Mouse (Mus musculus) heart, postnatal 4 days (tissue): Measurements from ENCODE around the gene Ccng2. TPM values are rescaled to one million over a fixed set of nuclear protein-coding genes. Genes with fewer than 3 reads are reported as not detected.
A peak's percentile ranks its signal among the peaks of the same experiment; 100 is the strongest.

Experiments used
- DNase-seq: peaks from one replicate; pipeline ENCODE4 v3.0.0; 2021
- total RNA-seq, 2 experiments: library from RNA; stranded (reverse); gene quantifications; 2 replicates each; pipeline ENCODE4 v1.2.3; 2021

The Ccng2 gene
- total RNA-seq, 2 experiments from 2014 or later: 16.8 to 18.9 TPM

- no peak for DNase-seq
Observed at GRCm38 (mm10) chr5:93263396-93264075, 3.5 kb upstream of the Ccng2 start.

GRCm38 (mm10) chr5:93264136-93264700 is 2.8 kb upstream of the Ccng2 start:
- DNase-seq: no peak

GRCm38 (mm10) chr5:93265164-93265800 is 1.8 kb upstream of the Ccng2 start:
- DNase-seq: no peak

- no peak for DNase-seq
Observed at GRCm38 (mm10) chr5:93265801-93266580, 1.1 kb upstream of the Ccng2 start.

GRCm38 (mm10) chr5:93267851-93268606 is 972 bp downstream of the Ccng2 start:
- DNase-seq: peak; percentile 83

GRCm38 (mm10) chr5:93270095-93270494 is 3.0 kb downstream of the Ccng2 start:
- no peak for DNase-seq

GRCm38 (mm10) chr5:93270721-93271120 is 3.7 kb downstream of the Ccng2 start:
- no peak for DNase-seq

- peak; percentile 58 for DNase-seq
Observed at GRCm38 (mm10) chr5:93282446-93283107, 15.5 kb downstream of the Ccng2 start.

GRCm38 (mm10) chr5:93283109-93283508 is 16.1 kb downstream of the Ccng2 start:
- DNase-seq: peak; percentile 46

GRCm38 (mm10) chr5:93288553-93288952 is 21.5 kb downstream of the Ccng2 start:
- no peak for DNase-seq

- DNase-seq: no peak
Observed at GRCm38 (mm10) chr5:93290282-93290681, 23.2 kb downstream of the Ccng2 start.

- no peak for DNase-seq
Observed at GRCm38 (mm10) chr5:93296341-93296746, 29.3 kb downstream of the Ccng2 start.

GRCm38 (mm10) chr5:93296754-93297153 is 29.7 kb downstream of the Ccng2 start:
- no peak for DNase-seq

GRCm38 (mm10) chr5:93297311-93297710 is 30.3 kb downstream of the Ccng2 start:
- DNase-seq: no peak

- no peak for DNase-seq
Observed at GRCm38 (mm10) chr5:93305126-93305830, 38.2 kb downstream of the Ccng2 start.

GRCm38 (mm10) chr5:93308909-93309308 is 41.9 kb downstream of the Ccng2 start:
- DNase-seq: no peak

- peak; percentile 8 for DNase-seq
Observed at GRCm38 (mm10) chr5:93323320-93324001, 56.4 kb downstream of the Ccng2 start.
